Mouse (Mus musculus) bone marrow, adult 2 months (tissue): Measurements from ENCODE around the gene Prr13.

ENCODE experiments used
- CTCF ChIP-seq: fragments of 200-500 bp; IDR thresholded peaks from 2 replicates; pipeline ENCODE4 v1.5.1; 2011; ENCODE audit warnings: low read length, control low read depth; ENCODE audit not compliant: control insufficient read depth, insufficient read depth
- POLR2A ChIP-seq: fragments of 200-500 bp; IDR thresholded peaks from 2 replicates; pipeline ENCODE4 v1.6.1; 2011; ENCODE audit warnings: low read depth, mild to moderate bottlenecking, control low read depth, low read length, borderline replicate concordance; ENCODE audit not compliant: control insufficient read depth

DNA sequence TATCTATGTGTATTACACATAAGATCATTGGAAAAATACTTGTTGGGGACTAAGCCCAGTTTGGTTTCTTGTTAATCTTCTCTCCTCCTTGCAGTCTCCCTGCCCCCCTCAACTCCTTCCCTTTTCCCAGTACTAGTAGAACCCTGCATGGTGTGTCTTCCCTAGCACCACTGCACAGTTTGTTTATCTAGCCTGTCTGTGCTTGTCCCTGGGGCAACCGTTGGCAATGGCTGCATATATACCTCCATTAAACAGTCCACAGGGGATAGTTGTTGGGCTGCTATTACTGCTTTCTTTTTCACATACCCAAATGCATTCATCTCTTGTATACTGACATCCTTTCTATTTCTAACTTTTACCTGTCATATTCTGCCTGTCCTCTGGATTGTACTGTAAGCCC lies 28.8 kb downstream of the Prr13 start:
- TF ChIP-seq CTCF (no peak), POLR2A (no peak)
